Mouse (Mus musculus) layer of hippocampus, adult 9-10 months (tissue): ENCODE measurements around the gene Rnf128.
"Not testable (repeated sequence)": the region's sequence is repeated elsewhere in the genome, so short reads cannot be mapped to it uniquely, and the experiment has no call there.

Experiments used
- DNase-seq: peaks from one replicate; pipeline ENCODE4 v3.0.0; 2022; ENCODE audit warnings: low spot score

Rnf128 gene

DNA sequence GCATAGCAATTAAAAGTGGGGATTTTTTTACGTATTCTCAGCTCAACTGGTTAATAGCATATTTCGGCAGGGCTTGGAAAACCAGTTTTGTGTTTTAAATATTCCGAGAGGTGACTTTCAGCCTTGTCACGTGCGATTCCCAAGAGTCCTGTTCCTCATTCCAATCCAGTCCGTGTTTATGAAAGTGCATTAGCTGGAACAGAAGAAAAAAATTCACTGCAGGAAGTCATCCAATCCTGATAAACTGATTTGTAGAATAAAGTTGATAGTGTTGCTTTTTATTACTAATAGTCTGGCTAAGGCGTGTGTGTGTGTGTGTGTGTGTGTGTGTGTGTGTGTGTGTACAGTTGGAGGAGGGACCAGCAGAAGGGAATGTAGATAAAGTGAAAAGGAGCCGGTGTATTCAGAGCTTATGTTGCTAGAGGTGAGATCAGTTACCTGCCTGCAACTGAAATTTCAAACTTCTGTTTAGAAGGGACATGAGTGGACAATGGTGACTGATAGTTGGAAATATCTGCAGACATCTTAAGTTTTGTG lies at the start of gene Rnf128:
Gene Rnf128 (plus strand): TSS at position 392 of the 537 bp plus-strand sequence.
- no peak for DNase-seq

DNA sequence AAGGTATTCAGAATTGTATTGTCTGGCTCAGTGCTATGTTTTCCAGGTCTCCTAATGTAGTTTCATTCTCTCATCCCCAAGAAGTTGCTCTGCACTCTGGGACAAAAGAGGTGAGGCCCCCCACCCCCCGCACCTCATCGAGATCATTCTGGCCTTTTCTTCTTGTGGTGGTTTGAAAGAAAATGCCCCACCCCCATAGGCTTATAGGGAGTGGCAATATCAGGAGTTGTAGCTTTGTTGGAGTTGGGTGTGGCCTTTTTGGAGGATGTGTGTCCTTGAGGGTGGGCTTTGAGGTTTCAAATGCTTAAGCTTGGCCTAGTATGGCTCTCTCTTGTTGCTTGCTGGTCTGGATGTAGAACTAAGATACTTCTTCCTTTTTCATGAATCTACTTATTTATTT lies 47.0 kb upstream of the Rnf128 start:
- DNase-seq: no peak

GRCm38 (mm10) chrX:139519251-139519650 lies 43.9 kb upstream of the Rnf128 start:
- DNase-seq: no peak

GRCm38 (mm10) chrX:139524303-139525091 lies 38.6 kb upstream of the Rnf128 start:
- DNase-seq: no peak

GRCm38 (mm10) chrX:139525724-139526123 lies 37.4 kb upstream of the Rnf128 start:
- no peak for DNase-seq

DNA sequence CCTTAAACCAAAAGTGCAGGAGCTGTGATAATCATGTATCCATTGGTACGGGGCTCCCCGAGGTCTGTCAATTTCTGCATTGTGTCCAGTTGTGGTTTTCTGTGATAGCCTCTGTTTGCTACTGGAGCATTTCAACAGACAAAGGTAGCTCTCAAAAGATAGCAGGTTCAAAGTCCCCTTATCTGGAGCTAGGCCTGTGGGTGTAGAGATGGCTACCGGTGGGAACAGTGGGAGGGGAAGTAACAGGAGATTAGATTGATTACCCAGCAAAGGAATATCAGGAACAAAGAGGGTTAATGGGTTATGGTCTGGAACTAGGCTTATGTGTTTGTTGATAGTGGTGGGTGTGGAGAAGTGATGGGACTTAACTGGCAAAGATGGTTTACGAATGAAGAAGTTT lies 36.1 kb upstream of the Rnf128 start:
- DNase-seq: no peak

GRCm38 (mm10) chrX:139529678-139530077 lies 33.4 kb upstream of the Rnf128 start:
- DNase-seq: no peak

DNA sequence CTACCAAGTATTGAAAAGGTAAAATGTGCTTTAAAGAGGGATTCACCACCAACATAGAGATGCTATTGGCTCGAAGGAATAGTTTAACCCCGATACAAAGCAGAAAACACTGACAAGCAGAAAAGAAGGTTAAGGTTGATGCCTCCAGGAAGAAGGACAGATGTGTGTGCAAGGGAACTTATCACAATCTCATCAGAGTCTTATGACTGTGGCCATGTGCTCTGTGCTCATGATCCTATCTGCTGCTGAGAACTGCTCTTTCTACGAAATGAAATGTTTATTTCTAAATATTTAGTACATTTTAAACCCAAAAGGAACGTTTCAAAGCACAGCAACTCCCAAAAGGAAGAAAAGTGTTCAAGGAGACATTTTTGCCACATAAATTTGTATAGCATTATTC lies 30.8 kb upstream of the Rnf128 start:
- no peak for DNase-seq

DNA sequence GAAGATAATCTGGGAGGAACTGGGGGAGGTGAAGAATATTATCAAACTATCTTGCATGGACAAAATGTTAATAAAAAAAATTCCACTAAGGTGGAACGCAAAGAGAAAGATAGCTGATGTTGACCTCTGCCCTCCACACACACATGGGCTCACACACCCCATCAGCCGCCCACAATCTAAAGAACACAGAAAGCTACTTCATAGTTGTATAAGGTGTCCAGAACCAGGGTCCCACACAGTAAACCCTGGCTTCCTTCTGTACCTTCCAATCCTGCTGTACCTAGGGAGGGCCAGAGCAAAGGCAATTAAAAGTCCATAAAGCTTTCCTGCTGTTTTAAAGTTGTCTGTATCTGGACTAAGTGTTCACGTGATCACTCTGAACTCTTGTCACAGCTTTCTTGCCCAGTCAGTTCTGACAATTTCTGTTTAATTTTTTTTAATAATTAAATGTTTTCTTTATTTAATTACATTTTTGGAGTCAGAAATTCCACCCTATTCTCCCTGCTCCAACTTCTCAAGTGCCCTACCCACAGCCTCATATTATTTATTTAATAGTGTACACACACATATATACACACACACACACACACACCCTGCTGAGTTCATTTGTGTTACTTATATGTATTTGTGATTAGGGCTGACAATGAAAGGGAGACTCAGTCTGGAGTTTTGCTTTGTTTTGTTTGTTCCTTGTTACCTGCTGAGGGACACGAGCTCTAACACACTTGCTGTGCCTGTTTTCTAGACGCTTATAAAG lies 25.3 kb upstream of the Rnf128 start:
- no peak for DNase-seq

DNA sequence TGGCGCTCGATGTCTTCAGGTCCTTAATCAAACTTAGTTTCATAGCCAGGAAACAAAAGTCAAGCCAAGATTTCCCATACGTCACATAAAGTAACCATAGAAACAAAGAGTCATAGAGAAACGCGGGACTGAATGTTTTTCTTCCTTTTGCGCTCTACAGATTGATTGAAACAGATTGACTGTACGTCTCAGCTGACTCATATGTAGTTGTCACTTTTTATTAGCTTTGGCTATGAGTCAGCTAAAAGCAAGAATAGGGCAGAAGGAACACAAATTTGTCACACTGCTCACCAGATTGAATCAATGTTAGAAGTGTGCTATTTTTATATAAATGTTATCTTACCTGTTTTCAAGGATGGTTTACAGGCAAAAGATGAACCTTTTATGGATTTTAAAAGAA lies 19.4 kb upstream of the Rnf128 start:
- DNase-seq: no peak

GRCm38 (mm10) chrX:139550456-139550855 lies 12.7 kb upstream of the Rnf128 start:
- DNase-seq: no peak

GRCm38 (mm10) chrX:139552090-139552489 lies 11.0 kb upstream of the Rnf128 start:
- DNase-seq: no peak

DNA sequence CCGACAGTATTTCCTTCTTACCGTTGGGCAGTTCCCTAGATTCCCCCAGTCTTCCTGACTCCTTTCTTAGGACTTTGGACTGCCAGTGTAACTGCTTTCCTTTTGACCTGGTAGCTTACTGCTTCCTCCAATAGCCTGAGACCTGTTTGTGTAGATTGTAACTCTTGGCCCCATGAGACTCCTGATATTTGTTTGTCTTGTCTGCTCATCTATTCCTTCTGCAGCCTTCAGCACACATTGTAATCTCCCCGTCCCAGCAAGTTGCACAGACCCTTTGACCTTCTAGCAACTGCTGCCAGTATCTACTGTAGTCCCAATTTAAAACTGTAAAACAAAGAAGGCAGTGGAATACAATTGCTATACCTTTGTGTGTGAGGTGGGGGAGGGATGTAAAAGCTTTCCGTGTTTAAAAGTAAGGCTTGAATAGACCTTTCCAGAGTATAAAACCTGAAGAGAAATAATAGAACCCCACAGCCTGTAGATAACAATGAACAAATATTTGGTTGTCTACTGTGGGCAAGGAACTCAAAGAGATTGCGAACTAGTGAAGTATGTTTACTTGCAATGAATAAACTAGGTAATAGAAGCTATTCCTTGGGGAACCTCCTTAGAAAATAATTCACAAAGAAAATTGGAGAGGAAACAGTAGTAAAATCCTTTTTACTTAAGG lies 726 bp upstream of the Rnf128 start:
- DNase-seq: no peak

GRCm38 (mm10) chrX:139570054-139570453 lies 6.9 kb downstream of the Rnf128 start:
- no peak for DNase-seq

GRCm38 (mm10) chrX:139578649-139579278 lies 15.6 kb downstream of the Rnf128 start:
- no peak for DNase-seq

DNA sequence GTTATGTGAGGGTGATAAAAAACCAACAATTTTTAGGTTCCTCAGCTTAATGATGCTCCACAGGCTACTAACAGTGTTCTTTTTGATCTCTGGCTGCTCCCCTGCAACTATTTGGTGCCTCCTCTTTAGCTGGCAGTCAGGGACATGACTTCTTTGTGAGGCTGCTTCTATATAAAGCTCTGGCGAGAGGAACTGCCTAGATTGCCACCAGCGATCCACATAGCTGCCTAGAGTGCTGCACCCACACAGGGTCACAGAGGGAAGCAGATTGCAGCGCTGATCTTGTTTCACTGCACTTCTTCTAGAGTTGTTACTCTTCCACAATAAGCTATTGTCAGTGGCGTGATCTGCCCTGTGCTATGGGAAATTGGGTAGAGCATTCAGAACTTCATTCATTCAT lies 20.5 kb downstream of the Rnf128 start:
- DNase-seq: no peak

DNA sequence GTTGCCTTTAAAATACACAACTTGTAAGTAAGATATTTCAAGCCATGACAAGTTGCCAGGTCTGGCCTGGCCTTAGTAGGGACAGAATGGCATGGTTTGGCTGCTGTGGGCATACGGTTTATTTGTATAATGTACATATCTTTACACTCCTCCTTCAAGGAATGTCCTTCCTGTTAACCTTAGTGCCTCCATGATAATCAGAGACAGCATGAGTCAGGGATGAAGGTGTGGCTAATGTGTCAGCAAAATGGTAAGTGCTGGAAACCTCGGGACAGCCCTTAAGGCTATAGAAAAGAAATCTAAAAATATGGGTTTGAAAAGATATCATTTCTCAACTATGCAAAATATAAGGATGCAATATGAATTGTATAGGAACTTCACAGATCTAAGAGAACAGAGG lies 23.6 kb downstream of the Rnf128 start:
- DNase-seq: not testable (repeated sequence)

DNA sequence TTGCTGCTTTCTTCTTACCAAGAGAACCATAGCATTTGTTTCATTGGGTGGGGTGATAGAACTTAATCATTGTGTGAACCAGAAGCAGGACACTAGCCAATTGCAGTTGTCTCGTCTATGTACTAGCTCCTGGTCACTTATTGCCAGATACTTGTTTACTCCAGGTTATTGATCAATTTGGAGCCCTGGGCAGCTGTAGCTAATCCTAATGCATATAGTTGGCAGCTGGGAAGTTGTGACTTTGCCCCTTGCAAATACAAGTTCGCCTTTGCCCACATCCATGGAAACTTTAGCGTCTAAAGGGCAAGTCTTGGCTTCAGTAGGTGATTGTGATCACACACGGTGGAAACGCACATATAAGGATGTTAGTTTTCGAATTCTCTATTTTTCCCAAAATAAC lies 33.3 kb downstream of the Rnf128 start:
- no peak for DNase-seq

GRCm38 (mm10) chrX:139610033-139610764 lies 47.1 kb downstream of the Rnf128 start:
- peak; percentile 40 for DNase-seq

DNA sequence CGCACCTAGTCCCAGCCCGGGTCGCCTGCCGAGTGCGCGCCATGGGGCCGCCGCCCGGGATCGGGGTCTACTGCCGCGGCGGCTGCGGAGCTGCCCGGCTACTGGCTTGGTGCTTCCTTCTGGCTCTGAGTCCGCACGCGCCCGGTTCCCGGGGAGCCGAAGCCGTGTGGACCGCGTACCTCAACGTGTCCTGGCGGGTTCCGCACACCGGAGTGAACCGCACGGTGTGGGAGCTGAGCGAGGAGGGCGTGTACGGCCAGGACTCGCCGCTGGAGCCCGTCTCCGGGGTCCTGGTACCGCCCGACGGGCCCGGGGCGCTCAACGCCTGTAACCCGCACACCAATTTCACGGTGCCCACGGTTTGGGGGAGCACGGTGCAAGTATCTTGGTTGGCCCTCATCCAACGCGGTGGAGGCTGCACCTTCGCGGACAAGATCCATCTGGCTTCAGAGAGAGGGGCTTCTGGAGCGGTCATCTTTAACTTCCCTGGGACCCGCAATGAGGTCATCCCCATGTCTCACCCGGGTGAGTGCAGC lies 47.7 kb downstream of the Rnf128 start:
- DNase-seq: no peak

GRCm38 (mm10) chrX:139614761-139615160 lies 51.6 kb downstream of the Rnf128 start:
- DNase-seq: no peak
